In genomic region chr11:120011761-120012560, GRCm38 (mm10) we compare ENCODE assay signal across 8 mouse cellular contexts. TPM values are rescaled to one million over a fixed set of nuclear protein-coding genes. Genes with fewer than 3 reads are reported as not detected.
DNase-seq lines count a peak whose midpoint lies in the region; ATAC-seq and TF ChIP-seq lines count a peak whose summit lies in the region.

No protein-coding gene starts in this region.

- 0 out of 2 replicates have a peak overlapping the region, but pooled peaks have one; percentile 28 for H3K4me2 ChIP-seq in hindbrain, postnatal 0 days (ENCODE audit: low read depth, low read length)
- peak overlapping the region; percentile 34 for H3K4me2 ChIP-seq in neural tube, embryonic 12.5 days (replicated peaks)

- H3K9me3 ChIP-seq in hindbrain, postnatal 0 days (ENCODE audit: low read length): no peaks in the 10 kb centered on the region
- H3K9me3 ChIP-seq in neural tube, embryonic 12.5 days: no peaks in the 10 kb centered on the region

- ATAC-seq in hindbrain, postnatal 0 days: peak; percentile 52; the same call in 1 of the 2 replicates
- peak; percentile 66 for ATAC-seq in neural tube, embryonic 12.5 days (ENCODE audit: low FRiP score, low read depth)
- ATAC-seq in inflammation-experienced regulatory T-cells, adult 6 months: no peak

- H3K27me3 ChIP-seq in hindbrain, postnatal 0 days (ENCODE audit: insufficient read depth, low read length): no peaks in the 10 kb centered on the region
- peaks cover 17% of the 10 kb centered on the region; the same call in 1 of the 2 replicates for H3K27me3 ChIP-seq in neural tube, embryonic 12.5 days (replicated peaks)

- H3K9ac ChIP-seq in hindbrain, postnatal 0 days (replicated peaks; ENCODE audit: low read length): no peak overlapping the region
- 0 out of 2 replicates have a peak overlapping the region, but pooled peaks have one; percentile 29 for H3K9ac ChIP-seq in neural tube, embryonic 12.5 days

- TF ChIP-seq CTCF in hindbrain, postnatal 0 days (IDR thresholded peaks at IDR 0.05; ENCODE audit: low read depth): peak; percentile 70

- H3K36me3 ChIP-seq in hindbrain, postnatal 0 days (ENCODE audit: insufficient read depth, low read length): peaks cover 14% of the 10 kb centered on the region; the same call in 1 of the 2 replicates
- H3K36me3 ChIP-seq in neural tube, embryonic 12.5 days: peaks cover 8% of the 10 kb centered on the region

- H3K27ac ChIP-seq in hindbrain, postnatal 0 days: peak overlapping the region; percentile 29; the same call in 1 of the 2 replicates
- H3K27ac ChIP-seq in neural tube, embryonic 12.5 days: no peak overlapping the region

- DNase-seq in cerebellum, adult 11 months: peak; percentile 59
- DNase-seq in cerebellum, adult 8-10 months: no peak
- DNase-seq in ovary, postnatal 36 days (ENCODE audit: low spot score): peak; percentile 46
- no peak for DNase-seq in ovary, postnatal 10 days (ENCODE audit: low spot score)
- DNase-seq in hindbrain, postnatal 0 days (ENCODE audit: low spot score): peak; percentile 80
- DNase-seq in gastrocnemius, adult 8-10 months (ENCODE audit: low spot score in 2 of 2): no peak

- no peaks in the 10 kb centered on the region for H3K4me1 ChIP-seq in hindbrain, postnatal 0 days (ENCODE audit: insufficient read depth, low read length)
- H3K4me1 ChIP-seq in neural tube, embryonic 12.5 days: peaks cover 25% of the 10 kb centered on the region

- 33% methylated on average over 43 of the region's 43 CpGs for WGBS in hindbrain, postnatal 0 days
- 38% methylated on average over 43 of the region's 43 CpGs for WGBS in neural tube, embryonic 12.5 days

- H3K4me3 ChIP-seq in hindbrain, postnatal 0 days (ENCODE audit: low read length): no peak overlapping the region
- no peak overlapping the region for H3K4me3 ChIP-seq in neural tube, embryonic 12.5 days

RNA-seq across cellular contexts. Expression of gene Aatk, which starts 35.0 kb away (rescaled TPM):
- total RNA-seq in hindbrain, postnatal 0 days (2014; rRNA removed): 161 and 184 TPM in 2 replicates
- polyA plus RNA-seq in hindbrain, postnatal 0 days (2015; fragmentation: Nextera tagmentation; extraction: Ambion mirVana): 33.3 and 35.5 TPM in 2 replicates
- 14.6 and 17.6 TPM in 2 replicates for polyA plus RNA-seq in neural tube, embryonic 12.5 days (2016; fragmentation: Nextera tagmentation; extraction: Ambion mirVana)
- 1 to 10 TPM; 2.3 to 5.0 (median 3.1) TPM for total RNA-seq in gastrocnemius, adult 8-10 months (2022)
- not detected for polyA plus RNA-seq in inflammation-experienced regulatory T-cells, adult 6 months (2017; shearing (Covaris generic))

Comparison
In these comparisons a context has a peak if more than half of its experiments do, and no peak if none do; other contexts are left out.
1. DNase-seq: peak in cerebellum, adult 11 months (single experiment), ovary, postnatal 36 days (single experiment) and hindbrain, postnatal 0 days (single experiment); none in cerebellum, adult 8-10 months (single experiment), ovary, postnatal 10 days (single experiment) and gastrocnemius, adult 8-10 months (0 of 2).
2. RNA of gene Aatk, which starts 35.0 kb away (polyA plus RNA-seq): 33.3 to 35.5 TPM in hindbrain, postnatal 0 days and 14.6 to 17.6 TPM in neural tube, embryonic 12.5 days; not detected in inflammation-experienced regulatory T-cells, adult 6 months; every median in the first group is over 10 times any median in the second.